31 mouse cellular contexts compared by ENCODE assay signal in genomic region chrX:18814441-18814973, GRCm38 (mm10).
DNase-seq lines count a peak whose midpoint lies in the region; ATAC-seq and TF ChIP-seq lines count a peak whose summit lies in the region.
"Had no signal": no experiment of that assay in that cellular context is flagged by ENCODE, and none has a peak within 500 bp of the region (broad histone marks: within the 10 kb centered on the region; RNA-seq: fewer than 3 reads in every experiment).

No protein-coding gene starts in this region.

- no peak for TF ChIP-seq POLR2A in thymus, adult 2 months (IDR thresholded peaks at IDR 0.05; ENCODE audit: control insufficient read depth, extremely low read depth, insufficient read depth, low read length, poor library complexity)

- no peaks in the 10 kb centered on the region for H3K4me1 ChIP-seq in hindbrain, embryonic 11.5 days (replicated peaks; ENCODE audit: control insufficient read depth, insufficient read depth, low read length)
- H3K4me1 ChIP-seq in hindbrain, embryonic 16.5 days (ENCODE audit: control insufficient read depth, insufficient read depth, low read depth, low read length): no peaks in the 10 kb centered on the region
- no peaks in the 10 kb centered on the region for H3K4me1 ChIP-seq in midbrain, embryonic 11.5 days (ENCODE audit: control insufficient read depth, insufficient read depth, low read length)
- no peaks in the 10 kb centered on the region for H3K4me1 ChIP-seq in midbrain, embryonic 15.5 days
- H3K4me1 ChIP-seq in thymus, adult 2 months (replicated peaks; ENCODE audit: control insufficient read depth, insufficient read depth, low read length): no peaks in the 10 kb centered on the region
- H3K4me1 ChIP-seq: embryonic facial prominence, embryonic 12.5 days; embryonic facial prominence, embryonic 15.5 days; hindbrain, embryonic 15.5 days had no signal

- WGBS in hindbrain, embryonic 11.5 days: 41% methylated on average over 3 of the region's 3 CpGs
- WGBS in hindbrain, embryonic 16.5 days: 21% methylated on average over 3 of the region's 3 CpGs
- WGBS in midbrain, embryonic 11.5 days: 66% methylated on average over 3 of the region's 3 CpGs
- WGBS in midbrain, embryonic 15.5 days: 32% methylated on average over 3 of the region's 3 CpGs
- WGBS in thymus, adult 2 months: 79% methylated on average over 3 of the region's 3 CpGs

- H3K27ac ChIP-seq in hindbrain, embryonic 11.5 days (ENCODE audit: low read depth, low read length): no peak overlapping the region
- no peak overlapping the region for H3K27ac ChIP-seq in hindbrain, embryonic 16.5 days (ENCODE audit: low read depth, low read length)
- H3K27ac ChIP-seq in midbrain, embryonic 11.5 days (ENCODE audit: low read depth, low read length): no peak overlapping the region
- H3K27ac ChIP-seq in midbrain, embryonic 15.5 days: no peak overlapping the region
- no peak overlapping the region for H3K27ac ChIP-seq in thymus, adult 2 months (ENCODE audit: control insufficient read depth, insufficient read depth, low read length)
- H3K27ac ChIP-seq: embryonic facial prominence, embryonic 12.5 days; embryonic facial prominence, embryonic 15.5 days; gastrocnemius, adult 2 months; hindbrain, embryonic 15.5 days had no signal

- no peaks in the 10 kb centered on the region for H3K27me3 ChIP-seq in hindbrain, embryonic 11.5 days (ENCODE audit: control insufficient read depth, insufficient read depth, low read length)
- H3K27me3 ChIP-seq in hindbrain, embryonic 16.5 days (replicated peaks; ENCODE audit: control insufficient read depth, insufficient read depth, low read length): no peaks in the 10 kb centered on the region
- H3K27me3 ChIP-seq in midbrain, embryonic 11.5 days (ENCODE audit: control insufficient read depth, insufficient read depth, low read length): no peaks in the 10 kb centered on the region
- H3K27me3 ChIP-seq in midbrain, embryonic 15.5 days (replicated peaks): no peaks in the 10 kb centered on the region
- no peaks in the 10 kb centered on the region for H3K27me3 ChIP-seq in thymus, adult 2 months (ENCODE audit: control insufficient read depth, insufficient read depth, low read length)
- H3K27me3 ChIP-seq: CH12.LX; embryonic facial prominence, embryonic 12.5 days; embryonic facial prominence, embryonic 15.5 days; hindbrain, embryonic 15.5 days; Patski had no signal

- no peak overlapping the region for H3K4me2 ChIP-seq in hindbrain, embryonic 11.5 days (replicated peaks; ENCODE audit: low read depth, low read length)
- no peak overlapping the region for H3K4me2 ChIP-seq in hindbrain, embryonic 16.5 days (ENCODE audit: low read length)
- H3K4me2 ChIP-seq in midbrain, embryonic 11.5 days: no peak overlapping the region
- no peak overlapping the region for H3K4me2 ChIP-seq in midbrain, embryonic 15.5 days
- H3K4me2 ChIP-seq: embryonic facial prominence, embryonic 12.5 days; embryonic facial prominence, embryonic 15.5 days; heart, embryonic 11.5 days; hindbrain, embryonic 15.5 days had no signal

- H3K4me3 ChIP-seq in hindbrain, embryonic 11.5 days (ENCODE audit: low read depth, low read length): no peak overlapping the region
- H3K4me3 ChIP-seq in hindbrain, embryonic 16.5 days (ENCODE audit: low read length): no peak overlapping the region
- no peak overlapping the region for H3K4me3 ChIP-seq in midbrain, embryonic 11.5 days (ENCODE audit: low read depth, low read length)
- H3K4me3 ChIP-seq in midbrain, embryonic 15.5 days: no peak overlapping the region
- H3K4me3 ChIP-seq in thymus, adult 2 months (ENCODE audit: control insufficient read depth, insufficient read depth, low read length): no peak overlapping the region
- H3K4me3 ChIP-seq: embryonic facial prominence, embryonic 12.5 days; embryonic facial prominence, embryonic 15.5 days; gastrocnemius, adult 2 months; hindbrain, embryonic 15.5 days had no signal

- ATAC-seq in hindbrain, embryonic 11.5 days (ENCODE audit: low FRiP score): peak; percentile 64
- no peak for ATAC-seq in hindbrain, embryonic 16.5 days
- ATAC-seq in midbrain, embryonic 11.5 days (ENCODE audit: low FRiP score): peak; percentile 64; the same call in 1 of the 2 replicates
- no peak for ATAC-seq in midbrain, embryonic 15.5 days (replicated peaks)
- ATAC-seq: activated CD4-positive, CD25-positive, alpha-beta regulatory T cell, adult 4 months; forebrain, embryonic 14.5 days; forebrain, postnatal 0 days; inflammation-experienced regulatory T-cells, adult 6 months; intestine, embryonic 16.5 days; Patski had no signal

- no peaks in the 10 kb centered on the region for H3K9me3 ChIP-seq in hindbrain, embryonic 11.5 days (ENCODE audit: control insufficient read depth, low read length)
- H3K9me3 ChIP-seq in hindbrain, embryonic 16.5 days (ENCODE audit: control insufficient read depth, low read length): no peaks in the 10 kb centered on the region
- H3K9me3 ChIP-seq in midbrain, embryonic 11.5 days (ENCODE audit: control insufficient read depth, low read length): no peaks in the 10 kb centered on the region
- H3K9me3 ChIP-seq in midbrain, embryonic 15.5 days: no peaks in the 10 kb centered on the region
- H3K9me3 ChIP-seq: embryonic facial prominence, embryonic 12.5 days; embryonic facial prominence, embryonic 15.5 days; G1E; hindbrain, embryonic 15.5 days had no signal

- H3K36me3 ChIP-seq in hindbrain, embryonic 11.5 days (ENCODE audit: control insufficient read depth, insufficient read depth, low read length): no peaks in the 10 kb centered on the region
- H3K36me3 ChIP-seq in hindbrain, embryonic 16.5 days (ENCODE audit: control insufficient read depth, insufficient read depth, low read length): no peaks in the 10 kb centered on the region
- no peaks in the 10 kb centered on the region for H3K36me3 ChIP-seq in midbrain, embryonic 11.5 days (ENCODE audit: control insufficient read depth, insufficient read depth, low read length)
- H3K36me3 ChIP-seq in midbrain, embryonic 15.5 days (replicated peaks): no peaks in the 10 kb centered on the region
- H3K36me3 ChIP-seq in thymus, adult 2 months (ENCODE audit: control insufficient read depth, insufficient read depth, low read length): no peaks in the 10 kb centered on the region
- H3K36me3 ChIP-seq: embryonic facial prominence, embryonic 12.5 days; embryonic facial prominence, embryonic 15.5 days; G1E; hindbrain, embryonic 15.5 days had no signal

- peak; percentile 4 for DNase-seq in embryo, embryonic 10 days (ENCODE audit: low spot score)
- DNase-seq in embryo, embryonic 11 days: no peak
- DNase-seq in hindbrain, embryonic 11.5 days (ENCODE audit: low spot score): peak; percentile 18
- DNase-seq in midbrain, embryonic 11.5 days (ENCODE audit: low spot score, missing footprints): peak; percentile 78
- DNase-seq in mesoderm, embryonic 11.5 days (ENCODE audit: low read depth, low spot score): peak; percentile 0
- no peak for DNase-seq in thymus, adult 2 months
- DNase-seq: adrenal gland, adult 8-10 months; adrenal gland, postnatal 25 days; B cell, adult 2 months; cerebellum, adult 11-12 months; cerebellum, adult 8-10 months; cerebellum, postnatal 10 days; forebrain, postnatal 0 days; gastrocnemius, adult 2 months; gastrocnemius, postnatal 14 days; heart, adult 11 months; heart, postnatal 36 days; kidney, adult 18-20 months had no signal

- TF ChIP-seq CTCF in thymus, adult 2 months (IDR thresholded peaks at IDR 0.05; ENCODE audit: borderline replicate concordance, control insufficient read depth, extremely low read depth, insufficient read depth, low read length, poor library complexity): no peak

- H3K9ac ChIP-seq in hindbrain, embryonic 11.5 days (ENCODE audit: low read depth, low read length): no peak overlapping the region
- no peak overlapping the region for H3K9ac ChIP-seq in hindbrain, embryonic 16.5 days (ENCODE audit: low read depth, low read length)
- H3K9ac ChIP-seq in midbrain, embryonic 11.5 days (ENCODE audit: low read length): no peak overlapping the region
- no peak overlapping the region for H3K9ac ChIP-seq in midbrain, embryonic 15.5 days
- H3K9ac ChIP-seq: embryonic facial prominence, embryonic 12.5 days; embryonic facial prominence, embryonic 15.5 days; forebrain, postnatal 0 days; hindbrain, embryonic 15.5 days had no signal

Comparison
In these comparisons a context has a peak if more than half of its experiments do, and no peak if none do; other contexts are left out.
1. DNase-seq: peak in embryo, embryonic 10 days (single experiment), hindbrain, embryonic 11.5 days (single experiment), midbrain, embryonic 11.5 days (single experiment) and mesoderm, embryonic 11.5 days (single experiment); none in embryo, embryonic 11 days (single experiment) and thymus, adult 2 months (single experiment).
2. ATAC-seq: peak in hindbrain, embryonic 11.5 days (single experiment) and midbrain, embryonic 11.5 days (single experiment); none in hindbrain, embryonic 16.5 days (single experiment) and midbrain, embryonic 15.5 days (single experiment).